Mouse (Mus musculus) gastrocnemius, postnatal 36 days (tissue): ENCODE measurements around the gene Hpcal1. TPM values are rescaled to one million over a fixed set of nuclear protein-coding genes. Genes with fewer than 3 reads are reported as not detected.

Source experiments
- DNase-seq, 2 experiments: peaks; one replicate each; pipeline ENCODE4 v3.0.0; 2022
- intact Hi-C: fragments of 180-260 bp; cut with DNase I; formaldehyde crosslinking; loops from one replicate; pipeline ENCODE4 v1.15.1; 2025
- total RNA-seq, 2 experiments: library from RNA; stranded (reverse); gene quantifications; 2 replicates each; pipeline ENCODE4 v1.2.3; 2021

Gene Hpcal1
- total RNA-seq, 2 experiments from 2014 or later: 6.3 to 8.1 TPM

DNA sequence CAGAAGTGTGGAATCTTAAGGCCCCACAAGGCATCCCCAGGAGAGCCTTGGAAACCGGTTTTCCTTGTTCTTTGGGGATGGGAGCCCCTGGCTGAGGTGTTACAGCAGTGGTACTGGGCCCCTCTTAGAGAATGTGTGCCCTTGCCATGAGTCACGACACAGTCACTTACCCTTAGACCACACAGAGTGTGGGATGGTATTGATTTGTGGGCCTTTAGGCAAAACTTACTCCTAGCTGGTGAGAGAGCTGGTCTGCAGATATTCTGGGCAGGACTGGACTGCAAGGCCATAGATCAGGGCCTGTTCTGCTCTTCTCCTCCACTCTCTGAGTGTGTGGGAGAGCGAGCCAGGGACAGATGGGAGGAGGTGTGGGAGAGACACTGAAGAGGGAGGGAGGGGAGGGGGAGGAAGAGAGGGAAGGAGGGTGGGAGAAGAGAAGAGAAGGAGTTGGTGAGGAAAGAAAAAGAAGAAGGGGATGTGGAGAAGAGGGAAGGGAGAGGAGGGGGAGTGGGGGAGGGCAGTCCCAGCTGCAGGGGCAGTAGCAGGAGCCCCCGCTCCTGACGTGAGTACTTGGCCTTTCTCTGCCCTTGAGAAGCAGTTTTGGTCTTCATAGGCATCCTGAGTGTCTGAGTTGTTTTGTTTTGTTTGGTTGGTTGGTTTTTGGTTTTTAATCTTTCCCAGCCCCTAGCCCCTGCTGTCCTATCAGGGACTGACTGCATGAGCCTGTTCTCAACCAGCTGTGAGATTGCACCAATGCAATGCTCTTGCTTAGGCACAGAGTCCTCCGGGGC, 42.7 kb downstream of the Hpcal1 start:
- intact Hi-C loops: no loop called here
- no peak for DNase-seq

DNA sequence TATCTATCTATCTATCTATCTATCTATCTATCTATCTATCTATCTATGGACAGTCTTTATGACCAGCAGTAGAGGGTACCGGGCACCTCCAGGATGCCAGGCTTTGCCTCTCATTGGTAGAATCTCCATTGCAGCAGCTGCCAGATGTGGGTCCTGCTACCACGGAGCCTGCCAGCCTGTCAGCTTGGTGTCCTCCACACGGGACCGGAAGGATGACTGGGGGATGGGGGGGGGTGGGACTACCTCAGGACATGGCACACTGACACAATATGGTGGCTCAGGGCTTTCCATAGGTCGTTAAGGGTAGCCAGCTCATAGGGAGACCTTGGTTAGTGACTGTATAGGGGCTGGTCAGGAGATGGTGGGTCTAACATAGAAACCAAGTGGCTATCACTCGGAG, 45.7 kb downstream of the Hpcal1 start:
- no peak for DNase-seq
- intact Hi-C loops: no loop called here

DNA sequence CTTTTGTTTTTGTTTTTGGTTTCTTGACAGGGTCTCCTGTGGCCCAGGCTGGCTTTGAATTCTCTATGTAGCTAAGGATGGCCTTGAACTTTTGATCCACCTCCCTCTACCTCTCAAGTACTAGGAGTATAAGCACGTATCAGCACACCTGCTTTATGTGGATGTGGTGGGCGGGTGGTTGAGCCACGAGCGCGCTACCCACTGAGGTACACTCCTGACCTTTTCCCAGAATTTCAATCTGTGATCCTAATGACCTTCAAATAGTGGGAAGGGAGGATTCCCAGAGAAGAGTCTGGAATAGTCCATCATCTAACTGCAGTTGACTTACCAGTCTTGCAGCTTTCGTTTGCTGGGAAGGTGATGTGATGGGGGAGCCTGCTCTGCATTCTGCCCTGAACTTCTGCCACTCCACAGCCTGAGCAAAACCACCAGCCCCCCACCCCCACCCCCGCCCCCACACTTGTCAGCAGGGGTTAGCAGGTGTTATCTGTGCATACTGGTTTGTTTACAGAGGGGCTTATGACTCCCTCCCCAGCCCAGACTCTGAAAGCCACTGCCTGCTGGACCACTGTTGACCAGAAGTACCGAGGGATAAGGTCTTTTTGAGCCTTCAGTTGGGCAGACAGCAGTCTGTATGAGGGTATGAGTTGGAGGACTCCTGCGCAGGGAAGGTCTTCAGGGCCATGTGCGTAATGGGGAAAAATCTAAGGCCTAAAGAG, 46.4 kb downstream of the Hpcal1 start:
- intact Hi-C loops: no loop called here
- no peak for DNase-seq

DNA sequence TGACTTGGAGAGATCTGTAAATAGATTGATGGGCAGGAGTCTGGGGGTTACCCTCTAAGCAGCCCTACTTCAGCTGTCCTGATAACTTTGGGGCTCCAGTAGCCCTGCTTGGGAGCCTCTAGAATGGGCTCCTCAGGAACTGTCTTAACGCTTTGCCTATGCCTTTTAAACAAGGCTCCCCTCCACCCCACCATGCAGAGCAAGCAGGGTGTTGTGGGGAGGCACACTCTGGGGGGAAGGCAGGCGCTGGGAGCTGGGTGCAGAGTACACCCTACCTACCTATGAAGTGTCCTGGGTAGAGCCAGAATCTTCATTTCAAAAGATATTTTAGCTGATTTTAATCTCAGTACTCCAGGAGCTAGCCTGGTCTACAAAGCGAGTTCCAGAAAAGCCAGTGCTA, 47.2 kb downstream of the Hpcal1 start:
- intact Hi-C loops: no loop called here

DNA sequence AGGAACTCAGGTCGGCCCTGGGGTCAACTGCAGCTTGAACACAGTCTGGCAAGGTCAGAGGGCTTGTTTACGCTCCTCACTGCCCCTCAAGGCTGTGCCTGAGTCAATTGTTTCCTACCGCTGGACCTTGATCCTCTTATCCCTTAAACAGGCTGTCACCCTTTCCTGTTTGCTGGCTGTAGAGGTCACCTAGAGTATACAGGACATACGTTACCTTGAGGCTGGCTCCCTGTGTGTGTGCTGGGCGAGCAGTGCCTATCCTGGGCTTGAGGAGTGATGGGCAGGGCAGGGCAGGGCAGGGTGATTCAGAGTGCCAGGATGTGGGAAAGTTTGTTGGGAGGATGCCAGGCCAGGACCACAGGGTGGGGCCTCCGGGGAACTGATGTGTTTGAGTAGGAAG, 47.8 kb downstream of the Hpcal1 start:
- intact Hi-C loops: no loop called here
- DNase-seq: no peak

More for the DNA sequence above, 47.2 kb downstream of the Hpcal1 start:
- no peak for DNase-seq

DNA sequence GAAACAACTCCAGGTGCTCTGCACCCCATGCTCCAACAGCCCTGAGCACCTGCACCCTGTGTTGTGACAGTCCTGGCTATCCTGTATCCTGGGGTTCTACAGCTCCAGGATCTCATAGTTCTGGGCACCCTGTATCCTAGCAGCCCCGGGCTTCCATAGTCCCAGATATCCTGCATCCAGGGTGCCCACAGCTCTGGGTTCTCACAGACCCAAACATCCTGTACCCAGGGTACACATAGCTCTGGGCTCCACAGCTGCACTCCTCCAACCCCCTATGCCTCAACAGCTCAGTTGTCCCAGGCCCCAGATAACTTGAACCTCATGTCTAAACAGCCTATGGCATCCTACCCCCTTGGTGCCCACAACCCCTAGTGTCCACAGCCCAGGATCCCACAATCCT, 49.6 kb downstream of the Hpcal1 start:
- intact Hi-C loops: no loop called here
- DNase-seq: no peak

DNA sequence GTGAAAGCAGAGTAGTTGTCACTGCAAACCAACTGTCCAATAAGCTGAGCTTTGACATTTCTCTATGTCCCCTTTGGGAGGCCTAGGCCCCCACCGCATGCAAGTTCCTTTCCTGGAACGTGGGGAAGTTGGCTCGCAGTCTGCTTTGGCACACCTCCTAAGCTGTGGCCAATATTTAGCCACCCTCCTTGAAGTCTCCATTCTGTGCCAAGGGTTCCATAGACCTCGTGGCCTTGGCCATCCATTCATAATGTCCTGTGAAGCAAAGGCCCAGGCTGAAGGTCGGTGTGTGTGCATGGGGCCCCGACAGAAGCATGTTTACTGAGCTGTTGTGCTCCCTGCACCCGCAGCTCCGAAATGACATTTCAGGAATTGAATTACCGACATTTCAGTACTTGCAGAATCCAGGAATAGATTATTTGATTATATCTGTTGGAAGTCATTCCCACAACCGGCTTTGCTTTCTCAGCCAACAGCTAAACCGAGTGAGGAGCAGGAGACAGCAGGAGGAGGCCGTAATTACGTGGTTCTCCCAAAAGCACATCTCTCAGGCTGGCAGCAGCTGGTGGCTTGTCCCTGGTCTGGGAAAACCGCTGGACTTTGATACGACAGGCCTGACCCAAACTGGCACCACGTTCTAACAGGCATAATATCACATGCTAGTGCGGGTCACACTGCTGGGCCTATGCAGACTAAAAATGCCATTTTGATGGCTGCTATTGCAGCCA, 51.1 kb downstream of the Hpcal1 start:
- intact Hi-C loops: no loop called here
- DNase-seq: peak in 1 of 2 experiments; percentile 33

DNA sequence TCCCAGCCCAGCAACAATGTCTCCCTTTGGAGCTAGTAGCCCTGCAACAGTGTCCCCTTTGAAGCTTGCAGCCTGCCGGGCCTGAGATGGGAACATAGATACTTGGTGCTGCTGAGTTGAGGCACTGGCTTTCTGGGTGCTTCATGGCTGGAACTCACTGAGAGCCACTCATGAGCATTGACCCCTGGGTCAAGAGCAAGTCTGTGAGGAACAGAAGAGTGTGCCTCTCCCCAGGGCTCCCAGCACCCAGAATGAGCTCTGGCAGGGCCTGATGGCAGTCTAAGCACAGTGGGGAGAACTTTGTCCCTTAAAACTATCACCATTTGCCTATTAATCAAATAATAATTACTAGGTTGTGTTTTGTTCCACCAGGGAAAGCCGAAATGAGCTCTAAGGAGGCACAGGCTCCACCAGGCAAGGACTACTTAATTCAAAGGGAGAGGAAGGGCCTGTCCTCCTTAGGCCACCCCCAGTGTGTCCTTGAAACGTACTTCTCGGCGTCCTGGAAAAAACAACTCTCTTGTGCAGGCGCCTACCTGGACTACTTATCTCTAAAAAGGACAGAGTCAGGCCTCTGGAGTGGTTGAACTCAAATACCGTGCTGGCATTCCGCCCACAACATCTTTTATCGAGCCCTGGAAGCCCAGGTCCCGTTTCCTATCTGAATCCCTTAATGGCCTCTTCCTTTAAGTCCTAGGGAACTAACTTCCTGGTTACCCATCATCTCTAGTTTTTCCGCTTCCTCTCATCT, 52.1 kb downstream of the Hpcal1 start:
- intact Hi-C loops: no loop called here
- DNase-seq: no peak

DNA sequence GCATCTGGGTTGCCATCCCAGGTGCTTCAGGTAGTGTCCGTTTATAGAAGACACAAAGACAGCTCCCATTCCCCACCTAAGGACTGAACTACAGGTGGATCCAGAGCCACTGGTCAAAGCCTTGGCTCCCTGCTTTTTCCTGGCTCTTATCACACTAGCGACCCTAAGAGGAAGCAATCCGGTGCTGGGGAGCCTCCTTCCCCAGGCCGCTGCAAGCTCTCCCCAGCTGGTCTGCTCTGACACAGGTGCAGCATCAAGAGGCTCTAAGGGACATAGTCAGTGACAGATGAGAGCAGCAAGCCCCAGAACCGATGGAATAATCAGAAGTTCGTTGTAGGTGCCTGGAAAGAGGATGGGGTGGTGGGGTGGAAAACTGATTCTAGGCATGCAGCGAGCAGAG, 54.8 kb downstream of the Hpcal1 start:
- DNase-seq: no peak
- intact Hi-C loops: no loop called here

DNA sequence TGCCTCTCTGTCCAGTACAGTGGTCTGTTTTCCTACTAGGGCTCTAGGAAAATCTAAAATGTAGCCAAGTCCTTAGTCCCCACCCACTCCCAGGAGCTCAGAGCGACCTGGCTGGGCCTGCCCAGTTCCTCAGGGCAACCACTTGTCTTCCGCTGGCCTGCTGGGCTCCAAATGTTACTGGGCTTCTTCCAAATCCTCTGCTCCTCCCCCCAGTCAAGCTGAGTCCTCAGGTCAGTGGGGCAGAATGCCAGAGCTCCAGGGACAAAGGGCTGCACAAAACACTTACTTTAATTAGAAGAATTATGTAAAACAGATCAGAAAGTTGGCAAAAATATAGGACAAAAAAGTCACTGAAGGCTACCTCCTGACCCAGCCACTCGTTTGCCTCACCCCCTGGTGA, 56.1 kb downstream of the Hpcal1 start:
- peak; percentile 44 to 71 for DNase-seq
- intact Hi-C loops: no loop called here

DNA sequence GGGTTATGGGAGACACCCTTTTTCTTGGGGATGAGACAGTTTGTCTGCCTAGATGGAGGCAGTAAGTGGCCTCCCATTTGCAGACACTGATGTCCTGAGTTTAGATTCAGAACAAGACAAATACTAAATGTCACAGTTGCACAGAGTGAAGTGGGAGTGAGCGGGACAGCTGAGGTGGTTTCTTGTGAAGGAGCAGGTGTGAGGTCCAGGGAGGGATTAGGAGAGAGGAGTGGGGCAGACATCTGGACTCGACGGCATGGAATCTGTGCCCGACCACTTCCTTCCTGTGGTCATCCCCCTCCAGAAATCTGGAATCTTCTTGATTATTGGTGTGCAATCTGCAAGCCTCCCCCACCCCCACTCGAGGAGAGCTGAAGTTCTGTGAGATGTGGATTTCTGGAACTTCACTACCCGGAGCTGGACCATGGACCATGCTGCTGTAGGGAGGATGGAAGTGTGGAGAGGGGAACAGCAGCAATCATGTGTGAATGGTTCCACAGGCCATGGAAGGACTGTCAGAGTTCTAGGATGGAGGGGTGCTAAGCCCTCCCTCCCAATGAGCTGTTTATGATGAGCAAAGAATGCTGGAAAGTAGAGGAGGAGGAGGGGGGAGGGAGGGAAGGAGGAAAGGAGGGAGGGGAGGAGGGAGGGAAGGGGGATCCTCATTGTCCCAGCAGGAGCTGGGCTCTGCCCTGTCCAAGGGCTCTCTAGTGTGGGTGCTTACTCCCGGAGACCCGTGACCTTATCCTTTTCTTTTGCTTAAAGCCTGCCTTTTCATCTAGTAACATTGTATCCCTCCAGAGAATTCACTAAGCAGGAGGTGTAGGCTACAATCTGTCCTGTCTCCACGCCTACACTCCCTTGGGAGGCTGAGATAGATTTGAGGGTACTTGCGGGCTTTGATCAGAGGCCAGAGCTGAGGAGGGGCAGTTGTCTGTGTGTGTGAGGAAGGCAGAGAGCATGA, 56.8 kb downstream of the Hpcal1 start:
- no peak for DNase-seq
- intact Hi-C loops: no loop called here

DNA sequence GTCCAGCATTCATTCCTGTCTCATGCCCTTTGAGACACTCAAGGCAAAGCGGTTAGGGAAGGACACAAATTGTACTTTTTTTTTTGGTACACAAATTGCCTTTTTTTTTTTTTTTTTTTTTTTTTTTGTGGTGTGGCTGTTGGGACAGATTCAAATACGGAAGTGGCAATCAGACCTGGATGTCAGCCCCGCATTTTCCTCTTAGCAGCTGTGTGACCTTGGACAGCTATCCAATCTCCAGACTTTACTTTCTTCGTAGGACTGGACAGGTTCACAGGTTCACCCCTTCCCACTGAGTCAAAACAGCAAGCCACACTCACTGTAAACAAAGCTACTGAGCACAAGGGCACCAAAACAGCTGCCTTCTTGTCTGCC, 57.5 kb downstream of the Hpcal1 start:
- intact Hi-C loops: no loop called here

DNA sequence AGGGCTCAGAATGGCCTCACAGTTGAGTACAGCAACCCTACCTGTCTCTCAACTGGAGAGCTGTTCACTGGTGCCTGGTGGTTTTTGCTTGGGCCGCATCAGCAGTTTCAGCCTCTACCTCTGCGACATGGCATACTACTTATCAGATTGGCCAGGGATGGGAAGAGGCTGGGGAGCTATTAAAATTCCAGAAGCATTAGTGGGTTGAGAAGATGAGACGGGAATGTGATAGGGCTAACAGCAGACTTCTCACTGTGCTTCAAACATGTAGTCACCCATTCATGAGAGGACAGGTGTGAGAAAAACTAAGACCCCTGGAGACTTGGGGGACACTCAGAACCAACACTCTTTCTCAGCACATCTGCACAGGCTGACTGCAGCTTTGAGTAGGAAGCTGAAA, 59.1 kb downstream of the Hpcal1 start:
- DNase-seq: no peak
- intact Hi-C loops: no loop called here

More for the DNA sequence above, 57.5 kb downstream of the Hpcal1 start:
- DNase-seq: no peak

DNA sequence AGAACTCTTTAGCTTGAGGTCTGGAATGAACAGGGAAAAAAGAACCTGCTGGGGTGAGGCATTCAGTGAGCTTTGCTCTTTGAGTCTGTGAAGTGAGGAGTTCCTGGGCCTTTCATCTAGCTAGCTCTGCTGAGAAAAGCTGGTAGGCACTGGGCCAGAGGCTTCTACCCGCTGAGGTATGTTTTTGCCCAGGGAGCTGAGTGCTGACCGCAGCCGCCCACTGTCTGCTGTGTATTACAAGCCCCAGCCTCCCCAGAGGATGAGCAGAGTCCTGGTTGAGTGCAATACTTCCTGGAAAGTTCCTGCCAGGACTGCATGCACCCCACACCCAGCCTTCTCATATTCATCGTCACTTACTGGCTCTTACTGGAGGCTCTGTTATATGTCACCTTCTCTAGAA, 59.8 kb downstream of the Hpcal1 start:
- DNase-seq: peak in 1 of 2 experiments; percentile 28
- intact Hi-C loops: no loop called here

DNA sequence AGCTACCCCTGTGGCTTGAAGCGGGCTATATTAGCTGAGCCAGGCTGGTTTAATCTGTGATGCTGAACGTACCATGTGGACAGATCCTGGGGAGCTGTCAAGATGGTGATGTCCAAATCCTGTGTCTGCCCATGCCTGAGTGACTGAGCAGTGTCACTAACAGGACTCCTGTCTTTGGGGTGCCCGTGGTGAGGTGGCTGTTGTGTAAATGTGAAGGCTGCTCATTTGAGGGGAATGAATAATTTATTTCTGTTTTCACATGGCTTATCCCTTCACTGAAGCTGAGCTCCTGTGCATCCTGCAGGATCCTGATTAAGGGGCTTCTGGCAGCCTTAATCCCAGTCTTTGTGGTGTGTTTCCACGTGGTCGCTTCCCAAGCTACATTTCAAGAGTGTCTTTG, 62.2 kb downstream of the Hpcal1 start:
- intact Hi-C loops: no loop called here
- DNase-seq: no peak

DNA sequence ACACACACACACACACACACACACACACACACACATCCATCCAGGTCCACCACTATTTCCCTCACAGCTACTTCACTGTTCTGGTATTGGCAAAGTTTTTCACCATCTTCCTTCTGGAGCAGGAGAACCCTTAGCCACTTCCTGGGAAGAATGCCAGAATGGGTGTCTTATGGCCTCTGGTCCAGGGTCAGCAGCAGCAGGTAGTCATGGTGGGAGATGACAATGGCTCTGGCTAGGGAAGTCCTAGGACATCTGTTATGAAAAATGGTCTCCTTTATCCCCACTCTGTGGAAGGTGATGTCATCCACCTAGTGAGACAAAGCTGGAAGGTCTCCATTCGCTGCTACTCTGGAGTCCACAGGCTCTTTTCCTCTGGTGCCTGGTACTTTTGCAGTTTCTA, 64.1 kb downstream of the Hpcal1 start:
- DNase-seq: no peak
- intact Hi-C loops: no loop called here

DNA sequence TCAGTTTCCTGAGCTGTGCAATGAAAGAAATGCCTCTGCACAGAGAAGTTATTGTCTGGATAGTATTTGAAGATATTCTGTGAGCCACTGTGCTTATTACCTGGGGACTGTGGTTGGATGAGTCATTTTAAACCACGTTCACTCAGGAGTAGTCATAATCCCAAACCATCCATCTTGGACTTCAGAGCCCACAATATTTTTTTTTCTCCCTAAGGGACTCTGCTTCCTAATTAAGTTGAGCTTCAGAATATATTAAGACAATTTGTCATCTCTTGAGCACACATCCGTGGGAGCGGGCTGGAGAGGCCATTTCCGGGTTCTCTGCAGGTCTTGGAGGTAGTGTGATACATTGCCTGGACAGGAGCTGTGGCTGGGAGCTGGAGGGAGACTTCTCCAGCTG, 66.2 kb downstream of the Hpcal1 start:
- intact Hi-C loops: no loop called here
- DNase-seq: no peak

DNA sequence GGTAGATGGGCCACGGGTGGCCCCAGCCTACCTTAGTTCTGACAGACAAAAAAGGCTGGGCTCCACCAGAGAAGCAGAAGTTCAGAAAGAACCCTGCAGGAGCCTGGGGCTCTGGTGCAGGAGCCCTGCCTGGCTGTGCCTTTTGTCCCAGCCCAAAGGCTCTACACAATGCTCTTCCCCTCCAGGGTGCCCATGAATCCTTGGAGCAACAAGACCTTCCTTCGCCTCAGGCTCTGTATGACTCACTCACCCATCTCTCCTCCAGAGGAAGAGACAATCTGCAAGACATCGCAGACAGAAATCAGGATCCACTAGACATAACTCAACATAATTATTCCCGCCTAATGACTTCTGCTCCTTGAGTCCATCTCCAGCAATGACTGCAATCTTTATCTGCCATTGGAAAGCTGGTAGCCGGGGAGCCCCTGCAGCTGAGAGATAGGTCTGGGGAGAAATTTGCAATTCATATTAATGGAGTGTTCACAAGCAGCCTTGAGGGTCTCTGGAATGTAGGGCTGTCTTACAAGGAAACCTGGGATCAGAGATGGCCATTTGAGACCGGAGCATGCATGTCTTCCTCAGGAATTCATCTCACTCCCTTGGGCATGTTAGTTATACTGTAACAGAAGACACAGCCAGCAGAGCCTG, 71.8 kb downstream of the Hpcal1 start:
- DNase-seq: no peak
- intact Hi-C loops: no loop called here

DNA sequence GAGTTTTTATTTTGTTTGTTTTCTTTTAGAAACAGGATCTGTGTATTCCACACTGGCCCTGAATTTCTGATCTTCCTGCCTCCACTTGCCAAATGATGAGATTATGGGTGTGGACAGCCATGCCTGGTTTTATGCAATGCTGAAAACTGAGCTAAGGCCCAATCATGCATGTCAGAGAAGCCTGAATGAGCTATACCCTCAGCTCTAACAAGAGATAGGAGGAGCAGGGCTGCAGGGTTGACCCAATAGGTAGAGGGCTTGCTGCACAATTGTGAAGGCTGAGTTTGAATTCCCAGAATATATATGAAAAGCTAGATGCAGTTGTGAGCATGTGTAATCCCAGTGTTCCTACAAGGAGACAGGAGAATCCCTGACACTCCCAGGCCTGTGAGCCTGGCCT, 72.4 kb downstream of the Hpcal1 start:
- DNase-seq: no peak
- intact Hi-C loops: no loop called here
